Mouse (Mus musculus) kidney, postnatal 4 days (tissue): ENCODE results near the gene Inpp5k.
A peak's percentile ranks its signal among the peaks of the same experiment; 100 is the strongest.

Experiments
- DNase-seq, 2 experiments: peaks; one replicate each; pipeline ENCODE4 v3.0.0; 2021; ENCODE audit warnings: mixed read lengths in 2 of 2

Inpp5k gene

DNA sequence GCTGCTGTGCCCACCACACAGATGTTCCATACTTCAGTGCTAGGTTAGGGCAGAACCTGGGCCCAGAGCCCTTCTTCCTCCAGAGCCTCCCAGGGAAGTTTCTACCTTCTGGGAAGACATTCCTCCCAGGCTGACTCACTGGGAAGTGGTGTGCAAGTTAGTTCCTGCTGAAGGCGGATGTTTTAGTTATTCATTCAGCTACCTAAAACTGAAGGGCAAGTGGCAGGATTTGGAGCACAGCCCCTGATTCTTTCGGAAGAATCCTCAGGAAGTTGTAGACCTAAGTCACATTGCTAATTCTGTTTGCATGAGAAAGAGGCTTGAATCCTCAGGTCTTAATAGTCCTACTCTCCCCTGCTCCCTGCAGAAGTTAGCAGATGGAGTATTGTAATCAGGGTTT lies 9.4 kb upstream of the Inpp5k start:
- DNase-seq = no peak

- DNase-seq = no peak
Observed at GRCm38 (mm10) chr11:75622588-75623329, 8.0 kb upstream of the Inpp5k start.

DNA sequence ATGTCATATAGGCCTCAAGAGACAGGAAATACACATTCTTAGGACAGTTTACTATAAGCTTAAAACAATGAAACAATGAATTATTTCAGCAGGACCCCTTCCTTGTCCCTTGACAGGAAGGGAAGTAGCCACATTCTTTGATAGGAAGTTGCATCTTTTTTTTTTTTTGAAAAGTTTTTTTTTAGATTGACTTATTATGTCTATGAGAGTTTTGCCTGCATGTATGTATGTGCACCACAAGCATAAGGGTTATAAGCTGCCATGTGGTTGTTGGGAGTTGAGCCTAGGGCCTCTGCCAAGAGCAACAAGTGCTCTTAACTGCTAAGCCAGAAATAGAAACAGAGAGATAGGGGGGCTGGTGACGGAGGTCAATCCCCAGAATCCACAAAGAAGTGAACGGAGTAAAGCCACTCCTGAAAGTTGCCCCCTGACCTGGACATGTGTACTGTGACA lies 6.7 kb upstream of the Inpp5k start:
- DNase-seq = peak in 1 of 2 experiments; percentile 30

DNA sequence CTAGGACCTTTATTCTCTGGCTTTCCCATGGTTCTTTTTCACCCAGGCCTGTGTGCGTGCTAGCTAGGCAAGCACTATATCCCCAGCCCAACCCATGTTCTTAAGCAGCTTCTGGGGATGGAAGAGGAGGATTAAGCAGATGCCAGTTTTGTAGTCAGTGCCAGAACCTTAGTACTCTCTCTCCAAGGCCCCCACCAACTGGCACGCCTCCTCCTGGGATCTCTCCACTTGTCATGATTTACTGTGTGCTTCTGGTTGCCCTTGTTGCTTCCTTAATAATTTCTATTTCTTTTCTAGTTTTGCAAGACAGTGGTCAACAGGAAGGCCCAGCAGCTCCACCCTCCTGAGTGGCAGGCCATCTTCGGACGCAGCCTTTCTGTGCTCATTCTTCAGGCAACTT lies 5.0 kb upstream of the Inpp5k start:
- DNase-seq = no peak

- no peak for DNase-seq
Observed at GRCm38 (mm10) chr11:75630098-75630497, 690 bp upstream of the Inpp5k start.

- peak in 1 of 2 experiments; percentile 72 for DNase-seq
Observed at GRCm38 (mm10) chr11:75631561-75632225, 905 bp downstream of the Inpp5k start.

DNA sequence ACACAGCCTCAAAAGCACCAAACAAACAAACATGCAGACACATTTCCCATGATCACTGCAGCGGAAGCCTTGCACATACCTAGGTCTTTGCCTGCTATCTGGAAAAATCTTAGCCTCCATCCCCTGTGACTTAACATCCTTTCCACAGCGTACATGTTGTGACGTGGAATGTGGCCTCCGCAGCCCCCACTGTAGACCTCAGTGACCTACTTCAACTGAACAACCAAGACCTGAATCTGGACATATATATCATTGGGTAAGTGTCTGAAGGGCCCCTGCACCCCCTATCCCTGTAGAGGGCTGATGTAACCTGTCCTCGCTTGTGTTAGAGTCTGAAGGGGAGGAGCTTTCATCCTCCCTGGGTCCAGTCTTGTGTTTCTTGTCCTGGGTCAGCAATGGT lies 2.1 kb downstream of the Inpp5k start:
- DNase-seq = no peak

DNA sequence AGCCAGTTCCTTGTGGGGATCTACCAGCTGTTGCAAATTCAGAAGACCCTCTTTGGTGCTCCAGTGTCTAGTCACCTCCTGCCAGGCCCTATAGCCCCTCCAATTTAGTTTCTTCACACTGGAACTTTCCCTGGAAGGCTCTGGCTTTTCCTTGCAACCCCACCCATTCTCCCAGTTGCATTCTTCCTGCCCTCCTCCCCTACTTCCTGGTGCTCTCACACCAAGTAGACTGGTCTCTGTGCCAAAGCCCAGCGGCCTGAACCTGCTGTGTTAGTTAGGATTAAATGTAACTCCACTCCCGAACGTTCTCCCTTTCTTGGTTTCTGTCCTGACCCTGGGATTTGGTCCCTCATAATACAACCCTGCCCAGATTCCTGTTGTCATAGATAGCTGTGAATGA lies 4.0 kb downstream of the Inpp5k start:
- DNase-seq = no peak

DNA sequence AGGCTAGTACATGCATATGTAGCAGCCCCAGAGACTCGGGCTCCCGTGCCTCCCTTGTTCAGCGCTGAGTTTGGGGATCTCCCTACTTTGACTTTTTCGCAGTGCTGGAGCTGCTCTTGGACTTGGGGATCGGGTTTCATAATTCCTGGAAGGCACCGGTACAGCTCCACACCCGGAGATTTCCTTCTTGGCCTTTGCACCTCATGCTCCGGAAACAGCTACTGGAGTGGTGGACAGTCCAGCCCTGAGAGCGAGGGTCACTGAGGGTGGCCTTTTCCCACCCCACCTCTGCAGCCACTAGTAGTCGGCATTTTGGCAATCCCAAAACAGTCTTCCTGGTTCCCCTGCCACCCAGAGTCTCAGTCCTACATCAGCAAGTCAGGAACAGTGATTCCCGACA lies 4.5 kb downstream of the Inpp5k start:
- peak; percentile 32 to 62 for DNase-seq

DNA sequence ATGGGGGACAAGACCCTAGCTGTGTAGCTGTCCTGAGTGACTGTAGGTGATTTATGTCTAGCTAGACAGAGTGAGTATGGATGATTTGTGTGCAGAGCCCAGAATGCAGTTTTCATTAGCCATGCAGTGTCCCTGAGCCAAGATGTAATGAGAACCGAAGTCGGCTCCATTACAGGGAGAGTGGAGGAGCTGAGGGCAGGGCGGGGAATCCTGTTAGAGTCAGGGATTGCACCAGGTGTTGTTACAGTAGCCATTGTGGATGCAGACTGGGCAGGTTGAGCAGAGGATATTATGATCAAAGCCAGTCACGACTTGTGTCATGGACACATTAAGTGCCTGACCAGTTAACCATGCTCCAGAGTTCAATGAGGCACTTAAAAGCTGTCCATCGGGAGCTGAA lies 12.5 kb downstream of the Inpp5k start:
- DNase-seq = no peak

GRCm38 (mm10) chr11:75644684-75645083 lies 13.9 kb downstream of the Inpp5k start:
- DNase-seq = no peak

- no peak for DNase-seq
Observed at GRCm38 (mm10) chr11:75647681-75648211, 17.0 kb downstream of the Inpp5k start.

GRCm38 (mm10) chr11:75649155-75649561 lies 18.4 kb downstream of the Inpp5k start:
- peak; percentile 43 to 65 for DNase-seq

DNA sequence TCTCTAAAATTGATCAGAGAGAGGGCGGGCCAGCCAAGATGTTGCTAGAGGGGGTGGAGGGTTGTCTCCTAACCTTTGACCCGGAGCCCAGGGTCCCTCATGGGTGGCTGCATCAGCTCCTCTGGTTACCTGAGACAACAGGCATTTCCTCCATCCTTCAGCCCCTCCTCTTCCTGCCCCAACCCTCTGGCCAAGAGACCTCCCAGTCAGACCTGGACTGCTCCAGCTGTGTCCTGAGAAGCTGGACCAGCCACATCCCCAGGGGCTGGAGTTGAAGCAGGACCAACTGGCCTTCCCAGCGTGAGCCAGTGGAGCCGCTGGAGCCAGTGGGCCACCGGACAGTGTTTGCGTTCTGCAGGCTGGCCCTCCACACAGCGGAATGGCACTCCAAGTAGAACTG lies 19.5 kb downstream of the Inpp5k start, which contains the start of gene Myo1c:
TSS of gene Myo1c (plus strand) at position 194 of the 400 bp plus-strand sequence.
- DNase-seq = peak; percentile 52 to 67

DNA sequence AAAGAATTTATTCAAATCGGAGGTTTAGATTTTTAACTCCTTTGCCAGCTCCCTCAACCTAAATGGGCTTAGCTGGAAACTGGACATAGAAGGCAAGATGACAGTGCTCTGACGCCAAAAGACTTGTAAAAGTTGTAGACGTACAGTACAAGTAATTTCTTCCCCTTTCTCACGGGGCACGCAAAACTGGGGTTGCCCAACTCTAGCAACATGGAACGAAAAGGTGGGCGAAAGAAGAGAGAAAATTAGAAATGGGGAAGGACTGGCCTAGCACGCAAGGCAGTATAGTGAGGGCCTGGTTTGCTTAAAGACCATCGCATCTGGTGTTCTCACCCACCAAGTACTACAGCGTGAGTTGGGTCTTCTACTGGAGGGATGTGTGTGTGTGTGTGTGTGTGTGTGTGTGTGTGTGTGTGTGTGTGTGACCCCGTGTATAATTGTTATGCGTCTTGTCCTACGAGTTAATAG lies 20.2 kb downstream of the Inpp5k start:
- DNase-seq = no peak

GRCm38 (mm10) chr11:75651426-75652221 lies 20.8 kb downstream of the Inpp5k start:
- peak; percentile 84 to 91 for DNase-seq

GRCm38 (mm10) chr11:75652222-75652941 lies 21.6 kb downstream of the Inpp5k start:
- DNase-seq = peak; percentile 74 to 83

DNA sequence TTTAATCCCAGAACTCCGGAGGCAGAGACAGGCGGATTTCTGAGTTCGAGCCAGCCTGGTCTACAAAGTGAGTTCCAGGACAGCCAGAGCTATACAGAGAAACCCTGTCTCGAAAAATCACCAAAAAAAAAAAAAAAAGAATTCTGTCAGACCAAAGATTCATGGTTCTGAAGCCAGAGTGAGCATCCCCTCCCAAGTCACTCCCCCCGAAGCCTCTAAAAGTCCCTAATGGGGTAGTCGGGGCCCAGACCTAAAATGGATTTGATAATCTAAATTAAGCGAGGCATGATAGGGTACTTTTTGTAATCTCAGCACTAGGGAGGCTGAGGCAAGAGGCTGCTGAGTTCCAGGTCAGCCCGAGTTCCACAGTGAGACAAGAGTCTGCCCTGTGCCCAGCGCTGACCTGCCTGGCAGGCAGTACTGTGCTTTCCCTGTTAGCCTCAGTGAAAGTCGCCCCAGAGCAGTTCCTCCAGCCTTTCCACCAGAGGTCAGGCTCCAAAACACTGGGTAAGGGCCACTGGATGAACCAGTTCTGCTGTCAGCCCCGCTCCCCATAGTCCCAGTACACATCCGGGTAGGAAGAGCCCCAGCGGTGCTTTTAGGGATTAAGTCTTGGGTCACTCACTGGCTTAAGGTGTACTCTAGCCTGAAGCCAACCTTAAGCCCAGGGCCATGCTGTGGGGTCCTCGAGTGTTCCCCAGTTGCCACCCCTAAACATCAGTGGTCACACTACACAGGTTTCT lies 22.3 kb downstream of the Inpp5k start:
- DNase-seq = peak; percentile 41 to 60

DNA sequence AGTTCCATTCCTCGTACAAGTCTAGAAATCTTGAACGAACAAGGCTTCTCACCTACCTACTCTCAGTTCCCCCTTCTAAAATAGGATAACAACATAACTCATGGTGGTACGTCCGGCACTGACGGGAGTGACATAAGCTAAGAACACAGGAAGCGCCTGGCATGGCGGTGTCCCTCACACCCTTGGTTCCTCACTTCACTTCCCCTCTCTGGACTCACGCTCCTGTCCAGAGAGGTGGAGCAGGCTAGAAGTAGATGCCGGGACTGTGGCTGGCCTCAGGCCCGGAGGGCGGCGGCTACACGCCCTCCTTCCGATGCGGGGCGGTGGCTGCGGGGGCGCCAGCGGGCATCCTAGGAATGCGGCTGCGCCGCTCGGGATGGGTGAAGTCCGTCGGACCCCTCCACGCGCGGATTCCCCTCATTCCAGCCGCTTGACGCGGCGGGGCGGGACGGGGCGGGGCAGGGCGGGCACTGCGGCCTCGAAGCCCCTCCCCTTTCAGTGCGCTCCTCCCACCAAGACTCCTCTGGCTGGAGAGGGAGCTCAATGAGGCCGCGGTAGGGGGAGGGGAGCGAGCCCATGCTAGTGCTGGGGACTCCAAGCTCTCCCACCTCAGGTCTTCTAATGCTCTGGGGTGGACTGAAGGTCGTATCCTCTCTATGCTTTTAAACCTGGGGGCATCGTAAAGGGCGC lies 23.1 kb downstream of the Inpp5k start:
- peak; percentile 91 to 94 for DNase-seq

- DNase-seq = peak in 1 of 2 experiments; percentile 37
Observed at GRCm38 (mm10) chr11:75654471-75655390, 23.9 kb downstream of the Inpp5k start.
